Mouse (Mus musculus) retina, adult 2 months (tissue): ENCODE data around the gene Bub3.
A peak's percentile ranks its signal among the peaks of the same experiment; 100 is the strongest.

Experiments used
- DNase-seq: peaks from one replicate; pipeline ENCODE4 v3.0.0-alpha.2; 2012; ENCODE audit warnings: low read depth, low spot score

The Bub3 gene

GRCm38 (mm10) chr7:131559986-131560696 lies at the start of gene Bub3:
Gene Bub3 (plus strand): TSS chr7:131560222.
- peak; percentile 91 for DNase-seq

- no peak for DNase-seq
Measured at GRCm38 (mm10) chr7:131539979-131540378, 20.0 kb upstream of the Bub3 start.

GRCm38 (mm10) chr7:131541184-131542114 lies 18.6 kb upstream of the Bub3 start:
- no peak for DNase-seq

GRCm38 (mm10) chr7:131542115-131542871 lies 17.7 kb upstream of the Bub3 start, which contains the start of gene Hmx3:
Gene Hmx3 (plus strand): TSS chr7:131542867.
- no peak for DNase-seq

- DNase-seq = no peak
Measured at GRCm38 (mm10) chr7:131542872-131543622, 17.0 kb upstream of the Bub3 start.

GRCm38 (mm10) chr7:131543623-131544481 lies 16.2 kb upstream of the Bub3 start:
- DNase-seq = no peak

- DNase-seq = no peak
Measured at GRCm38 (mm10) chr7:131544871-131545270, 15.2 kb upstream of the Bub3 start.

- DNase-seq = no peak
Measured at GRCm38 (mm10) chr7:131545701-131546385, 14.2 kb upstream of the Bub3 start.

GRCm38 (mm10) chr7:131546423-131546822 lies 13.6 kb upstream of the Bub3 start:
- DNase-seq = no peak

- no peak for DNase-seq
Measured at GRCm38 (mm10) chr7:131547481-131547880, 12.5 kb upstream of the Bub3 start.

- DNase-seq = no peak
Measured at GRCm38 (mm10) chr7:131548473-131548872, 11.5 kb upstream of the Bub3 start, which contains the start of gene Hmx2. Gene Hmx2 (plus strand): TSS chr7:131548773.

GRCm38 (mm10) chr7:131551471-131551870 lies 8.6 kb upstream of the Bub3 start:
- DNase-seq = no peak

- no peak for DNase-seq
Measured at GRCm38 (mm10) chr7:131551931-131552741, 7.9 kb upstream of the Bub3 start.

- no peak for DNase-seq
Measured at GRCm38 (mm10) chr7:131552781-131553180, 7.2 kb upstream of the Bub3 start.

GRCm38 (mm10) chr7:131553771-131554175 lies 6.2 kb upstream of the Bub3 start:
- DNase-seq = no peak

- DNase-seq = no peak
Measured at GRCm38 (mm10) chr7:131554341-131555180, 5.5 kb upstream of the Bub3 start.

GRCm38 (mm10) chr7:131555301-131556081 lies 4.5 kb upstream of the Bub3 start:
- DNase-seq = no peak
